Mouse (Mus musculus) megakaryocyte-erythroid progenitor cell, adult 5-6 weeks (primary cell): Measurements from ENCODE around the gene Fthl17f. TPM values are rescaled to one million over a fixed set of nuclear protein-coding genes. Genes with fewer than 3 reads are reported as not detected.
A peak's percentile ranks its signal among the peaks of the same experiment; 100 is the strongest.
"Not testable (repeated sequence)": the region's sequence is repeated elsewhere in the genome, so short reads cannot be mapped to it uniquely, and the experiment has no call there.

Experiments used
- ATAC-seq: replicated peaks from 2 replicates; pipeline ENCODE4 v1.8.0; 2016; ENCODE audit warnings: mild to moderate bottlenecking, inconsistent platforms; ENCODE audit not compliant: severe bottlenecking, poor library complexity, low FRiP score, low TSS enrichment
- total RNA-seq, 2 experiments: library from RNA; stranded (forward) in 1 of 2; stranded (reverse) in 1 of 2; fragments of 200-1000, 215-1000 nt in 1 of 2; fragments of >200 nt in 1 of 2; fragmentation: Nextera tagmentation in 1 of 2; gene quantifications; 2 replicates each; pipeline ENCODE4 v1.2.3; 2014 to 2017

Fthl17f gene
- not detected in 2 replicates for total RNA-seq (2014; fragmentation: Nextera tagmentation)
- total RNA-seq (2017), result not detected in 2 replicates

DNA sequence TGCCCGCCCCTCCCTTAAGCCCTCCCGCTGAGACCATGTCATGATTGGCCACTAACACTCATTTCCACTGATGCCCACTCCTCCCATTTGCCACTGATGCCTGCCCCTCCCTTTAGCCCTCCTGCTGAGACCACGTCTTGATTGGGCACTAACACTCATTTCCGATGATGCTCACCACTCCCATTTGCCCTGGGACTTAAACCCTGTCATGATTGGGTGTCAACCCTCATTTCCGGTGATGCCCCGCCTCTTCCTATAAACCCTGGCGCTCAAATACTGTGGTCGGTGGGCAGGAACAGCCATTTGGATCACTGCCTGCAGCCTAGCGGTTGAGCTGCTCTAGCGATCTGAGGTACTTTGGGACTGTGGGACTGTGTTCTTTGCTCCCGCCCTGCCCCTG lies at the start of gene Fthl17f:
Gene Fthl17f, plus strand, starts transcription at position 301 of the 400 bp plus-strand sequence.
- not testable (repeated sequence) for ATAC-seq

DNA sequence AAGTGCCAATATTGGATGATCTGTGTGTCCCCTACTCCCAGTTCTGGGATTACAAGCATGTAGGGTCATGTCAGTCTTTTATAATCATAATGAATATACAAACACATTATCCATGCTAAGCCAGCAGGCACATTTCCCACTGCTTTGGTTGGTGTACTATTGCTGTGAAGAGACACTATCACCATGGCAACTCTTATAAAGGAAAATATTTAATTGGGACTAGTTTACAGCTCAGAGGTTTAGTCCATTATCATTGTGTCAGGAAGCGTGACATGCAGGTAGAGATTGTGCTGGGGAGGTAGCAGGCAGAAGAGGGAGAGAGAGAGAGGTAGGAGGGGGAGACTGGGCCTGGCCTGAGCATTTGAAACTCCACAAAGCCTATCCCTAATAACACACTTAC lies 46.7 kb upstream of the Fthl17f start:
- ATAC-seq, result no peak

DNA sequence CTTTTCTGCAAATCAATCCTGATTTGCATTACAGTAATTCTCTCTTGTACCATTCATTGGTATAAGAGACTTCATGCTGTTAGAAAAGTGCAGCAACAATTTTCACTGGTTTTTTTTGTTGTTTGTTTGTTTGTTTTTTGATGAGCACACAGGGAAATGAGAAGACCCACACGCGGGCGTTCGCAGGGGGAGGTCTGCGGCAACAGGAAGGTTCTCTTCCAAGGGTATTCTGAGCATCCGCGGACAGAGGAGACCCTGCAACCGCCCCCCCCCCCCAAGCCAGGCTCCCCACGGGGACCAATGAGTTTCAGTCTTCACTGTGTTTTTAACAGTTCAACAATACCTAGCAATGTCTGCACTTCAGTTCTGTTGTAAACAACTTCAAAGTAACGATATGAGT lies 43.3 kb upstream of the Fthl17f start:
- no peak for ATAC-seq

DNA sequence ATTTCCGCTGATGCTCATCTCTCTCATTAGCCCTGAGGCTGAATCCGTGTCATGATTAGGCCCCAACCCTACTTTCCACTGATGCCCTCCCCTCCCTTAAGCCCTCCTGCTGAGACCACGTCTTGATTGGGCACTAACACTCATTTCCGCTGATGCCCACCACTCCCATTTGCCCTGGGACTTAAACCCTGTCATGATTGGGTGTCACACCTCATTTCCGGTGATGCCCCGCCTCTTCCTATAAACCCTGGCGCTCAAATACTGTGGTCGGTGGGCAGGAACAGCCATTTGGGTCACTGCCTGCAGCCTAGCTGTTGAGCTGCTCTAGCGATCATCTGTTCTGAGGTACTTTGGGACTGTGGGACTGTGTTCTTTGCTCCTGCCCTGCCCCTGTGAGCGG lies 29.6 kb upstream of the Fthl17f start, which contains the start of gene Fthl17e:
Gene Fthl17e, plus strand, starts transcription at position 301 of the 400 bp plus-strand sequence.
- ATAC-seq, result not testable (repeated sequence)

DNA sequence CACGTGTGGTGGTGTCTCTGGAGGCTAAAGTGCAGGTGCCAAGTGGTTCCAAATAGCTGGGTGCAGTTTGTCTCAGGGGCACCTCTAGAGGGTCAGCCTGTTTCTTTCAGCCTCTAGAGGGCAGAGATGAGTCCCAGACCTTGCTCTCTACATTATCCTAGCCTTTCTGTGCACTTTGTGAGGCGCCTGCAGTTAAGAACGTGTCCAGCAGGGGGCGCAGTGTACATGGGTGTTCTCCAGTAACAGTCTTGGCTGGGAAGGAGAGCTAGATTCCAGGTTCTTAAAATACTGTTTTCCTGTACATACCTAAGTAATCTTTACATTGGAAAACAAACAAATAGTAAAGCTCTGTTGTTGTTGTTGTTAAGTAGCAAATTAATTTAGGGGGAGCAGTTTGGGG lies 21.2 kb upstream of the Fthl17f start:
- not testable (repeated sequence) for ATAC-seq

DNA sequence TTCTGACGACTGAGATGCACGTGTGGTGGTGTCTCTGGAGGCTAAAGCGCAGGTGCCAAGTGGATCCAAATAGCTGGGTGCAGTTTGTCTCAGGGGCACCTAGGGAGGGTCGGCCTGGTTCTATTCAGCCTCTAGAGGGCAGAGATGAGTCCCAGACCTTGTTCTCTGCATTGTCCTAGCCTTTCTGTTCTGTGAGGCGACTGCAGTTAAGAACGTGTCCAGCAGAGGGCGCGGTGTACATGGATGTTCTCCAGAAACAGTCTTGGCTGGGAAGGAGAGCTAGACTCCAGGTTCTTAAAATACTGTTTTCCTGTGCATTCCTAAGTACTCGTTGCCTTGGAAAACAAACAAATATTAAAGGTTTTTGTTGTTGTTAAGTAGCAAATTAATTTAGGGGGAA lies 1.9 kb upstream of the Fthl17f start:
- ATAC-seq, result not testable (repeated sequence)

DNA sequence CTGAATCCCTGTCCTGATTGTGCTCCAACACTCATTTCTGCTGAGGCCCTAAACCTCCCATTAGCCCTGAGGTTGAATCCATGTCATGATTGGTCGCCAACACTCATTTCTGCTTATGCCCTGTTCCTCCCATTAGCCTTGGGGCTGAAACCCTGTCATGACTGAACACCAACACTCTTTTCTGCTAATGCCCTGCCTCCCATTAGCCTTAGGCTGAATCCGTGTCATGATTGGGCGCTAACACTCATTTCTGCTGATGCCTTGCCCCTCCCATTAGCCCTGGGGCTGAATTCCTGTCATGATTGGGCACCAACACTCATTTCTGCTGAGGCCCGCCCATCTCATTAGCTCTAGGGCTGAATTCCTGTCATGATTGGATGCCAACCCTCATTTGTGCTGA lies 714 bp upstream of the Fthl17f start:
- ATAC-seq, result no peak

DNA sequence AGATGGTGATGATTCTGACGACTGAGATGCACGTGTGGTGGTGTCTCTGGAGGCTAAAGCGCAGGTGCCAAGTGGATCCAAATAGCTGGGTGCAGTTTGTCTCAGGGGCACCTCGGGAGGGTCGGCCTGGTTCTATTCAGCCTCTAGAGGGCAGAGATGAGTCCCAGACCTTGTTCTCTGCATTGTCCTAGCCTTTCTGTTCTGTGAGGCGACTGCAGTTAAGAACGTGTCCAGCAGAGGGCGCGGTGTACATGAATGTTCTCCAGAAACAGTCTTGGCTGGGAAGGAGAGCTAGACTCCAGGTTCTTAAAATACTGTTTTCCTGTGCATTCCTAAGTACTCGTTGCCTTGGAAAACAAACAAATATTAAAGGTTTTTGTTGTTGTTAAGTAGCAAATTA lies 14.9 kb downstream of the Fthl17f start:
- 0 out of 2 replicates have a peak, but pooled peaks have one; percentile 55 for ATAC-seq

DNA sequence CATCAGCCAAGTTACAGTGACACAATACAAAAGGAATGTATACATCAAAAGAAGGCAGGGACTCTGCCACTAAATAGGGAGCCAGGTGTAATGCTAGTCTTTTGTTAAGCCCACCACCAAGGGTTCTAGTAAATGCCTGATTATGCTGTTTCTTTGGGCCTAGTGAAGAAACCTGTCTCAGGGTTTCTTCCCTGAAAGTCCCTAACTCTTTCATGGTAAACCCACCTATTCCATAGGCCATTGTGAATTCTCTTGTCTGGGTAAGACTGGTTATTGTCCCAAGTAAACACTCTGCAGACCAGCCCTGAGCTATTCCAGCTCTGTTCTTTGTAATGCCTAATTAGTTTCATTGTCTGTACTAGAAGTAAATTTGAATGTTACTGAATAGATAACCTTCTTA lies 32.3 kb downstream of the Fthl17f start:
- ATAC-seq, result not testable (repeated sequence)

DNA sequence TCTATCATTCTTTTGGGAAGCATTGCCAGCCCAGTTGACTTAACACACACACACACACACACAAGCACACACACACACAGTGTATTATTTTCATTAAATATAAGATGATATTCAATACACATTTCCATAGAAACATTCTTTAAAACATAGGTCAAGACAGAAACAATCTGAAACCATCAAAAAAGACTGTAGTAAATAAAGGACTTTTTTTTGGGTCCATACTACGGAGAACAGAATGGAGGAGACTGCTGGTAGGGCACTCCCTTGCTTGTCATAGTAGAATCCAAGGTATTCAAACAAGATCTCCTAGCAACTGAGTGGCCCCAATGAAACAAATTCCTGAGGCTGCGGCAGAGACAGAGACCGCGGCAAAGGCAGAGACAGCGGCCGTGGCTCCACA lies 41.4 kb downstream of the Fthl17f start, which contains the start of gene 4930402K13Rik:
Gene 4930402K13Rik, plus strand, starts transcription at position 301 of the 400 bp plus-strand sequence.
- ATAC-seq, result no peak

DNA sequence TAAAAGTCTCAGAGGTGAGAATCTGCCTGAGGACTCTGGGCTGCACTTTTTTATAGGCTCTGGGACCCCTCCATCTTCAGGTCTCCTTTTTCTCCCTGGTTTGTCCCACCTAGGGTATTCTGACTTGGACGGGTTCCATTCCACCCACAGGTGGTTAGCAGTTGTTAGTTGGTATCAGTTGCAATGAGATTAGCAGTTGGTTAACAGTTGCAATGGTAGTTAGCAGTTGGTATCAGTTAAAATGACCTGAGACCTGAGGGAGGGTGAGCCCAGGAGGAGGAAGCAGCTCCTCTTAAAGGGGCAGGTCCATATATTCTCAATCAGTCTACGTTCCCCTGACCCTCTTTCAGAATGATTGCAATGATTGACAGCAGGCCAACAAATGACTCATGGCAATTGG lies 47.6 kb downstream of the Fthl17f start:
- no peak for ATAC-seq

Other genes starting within 250 kb of the Fthl17f start
- not detected in 2 replicates for gene Gm6592, start 219.0 kb upstream of the Fthl17f start, total RNA-seq (2014; fragmentation: Nextera tagmentation)
- gene Gm6592, start 219.0 kb upstream of the Fthl17f start, total RNA-seq (2017), result not detected in 2 replicates
- gene Gm5751, start 188.8 kb upstream of the Fthl17f start, total RNA-seq (2014; fragmentation: Nextera tagmentation), result not detected in 2 replicates
- not detected in 2 replicates for gene Gm5751, start 188.8 kb upstream of the Fthl17f start, total RNA-seq (2017)
- 0.89 and 1.6 TPM in 2 replicates for gene B630019K06Rik, start 170.6 kb upstream of the Fthl17f start, total RNA-seq (2014; fragmentation: Nextera tagmentation)
- 0.46 TPM in 1 of 2 replicates, not detected in the other for gene B630019K06Rik, start 170.6 kb upstream of the Fthl17f start, total RNA-seq (2017)
- gene Fthl17b, start 100.0 kb upstream of the Fthl17f start, total RNA-seq (2014; fragmentation: Nextera tagmentation), result not detected in 2 replicates
- gene Fthl17b, start 100.0 kb upstream of the Fthl17f start, total RNA-seq (2017), result not detected in 2 replicates
- not detected in 2 replicates for gene Fthl17c, start 86.5 kb upstream of the Fthl17f start, total RNA-seq (2014; fragmentation: Nextera tagmentation)
- not detected in 2 replicates for gene Fthl17c, start 86.5 kb upstream of the Fthl17f start, total RNA-seq (2017)
- gene Fthl17d, start 76.3 kb upstream of the Fthl17f start, total RNA-seq (2014; fragmentation: Nextera tagmentation), result not detected in 2 replicates
- not detected in 2 replicates for gene Fthl17d, start 76.3 kb upstream of the Fthl17f start, total RNA-seq (2017)
- gene Fthl17e, start 29.5 kb upstream of the Fthl17f start, total RNA-seq (2014; fragmentation: Nextera tagmentation), result not detected in 2 replicates
- not detected in 2 replicates for gene Fthl17e, start 29.5 kb upstream of the Fthl17f start, total RNA-seq (2017)
- gene 4930402K13Rik, start 41.5 kb downstream of the Fthl17f start, total RNA-seq (2014; fragmentation: Nextera tagmentation), result not detected in 2 replicates
- not detected in 2 replicates for gene 4930402K13Rik, start 41.5 kb downstream of the Fthl17f start, total RNA-seq (2017)
- gene Lancl3, start 136.9 kb downstream of the Fthl17f start, total RNA-seq (2014; fragmentation: Nextera tagmentation), result 0.07 TPM in 1 of 2 replicates, not detected in the other
- not detected in 2 replicates for gene Lancl3, start 136.9 kb downstream of the Fthl17f start, total RNA-seq (2017)
- not detected in 2 replicates for gene Gm14862, start 193.9 kb downstream of the Fthl17f start, total RNA-seq (2014; fragmentation: Nextera tagmentation)
- gene Gm14862, start 193.9 kb downstream of the Fthl17f start, total RNA-seq (2017), result not detected in 2 replicates
- 45.8 and 46.1 TPM in 2 replicates for gene Xk, start 209.7 kb downstream of the Fthl17f start, total RNA-seq (2014; fragmentation: Nextera tagmentation)
- 18.6 and 21.5 TPM in 2 replicates for gene Xk, start 209.7 kb downstream of the Fthl17f start, total RNA-seq (2017)
- gene H2al1m, start 220.7 kb downstream of the Fthl17f start, total RNA-seq (2014; fragmentation: Nextera tagmentation), result 8.3 and 18.6 TPM in 2 replicates
- not detected in 2 replicates for gene H2al1m, start 220.7 kb downstream of the Fthl17f start, total RNA-seq (2017)